Mouse (Mus musculus) cortical plate, adult 2 months (tissue): Measurements from ENCODE around the gene Acad10. TPM values are rescaled to one million over a fixed set of nuclear protein-coding genes. Genes with fewer than 3 reads are reported as not detected.

Source experiments
- H3K27ac ChIP-seq: fragments of 200-500 bp; 2 replicates; pipeline ENCODE4 v1.5.1; 2012; ENCODE audit warnings: low read length, control low read depth, inconsistent platforms; ENCODE audit not compliant: insufficient read depth
- H3K4me1 ChIP-seq: fragments of 200-500 bp; 2 replicates; pipeline ENCODE4 v1.6.1; 2011; ENCODE audit warnings: low read length; ENCODE audit not compliant: control insufficient read depth, insufficient read depth
- H3K4me3 ChIP-seq: fragments of 200-500 bp; 2 replicates; pipeline ENCODE4 v1.5.1; 2011; ENCODE audit warnings: mild to moderate bottlenecking, low read length, control low read depth; ENCODE audit not compliant: insufficient read depth
- CTCF ChIP-seq: fragments of 200-500 bp; IDR thresholded peaks from 2 replicates; pipeline ENCODE4 v1.5.1; 2011; ENCODE audit warnings: mild to moderate bottlenecking, control low read depth, low read length; ENCODE audit not compliant: insufficient read depth; ENCODE audit errors: extremely low read depth
- POLR2A ChIP-seq: fragments of 200-500 bp; IDR thresholded peaks from 2 replicates; pipeline ENCODE4 v1.6.1; 2011; ENCODE audit warnings: mild to moderate bottlenecking, low read length, control low read depth; ENCODE audit not compliant: insufficient read depth; ENCODE audit errors: extremely low read depth
- polyA plus RNA-seq: library from polyadenylated mRNA; depleted of rRNA; stranded (reverse); fragments of >200 nt; gene quantifications from 2 replicates; pipeline ENCODE4 v1.2.3, GENCODE M21; 2012

Gene Acad10
- polyA plus RNA-seq, 1 experiment, result 4.6 TPM

- Histone ChIP-seq H3K4me1 (no peaks in the 10 kb centered on the region), H3K4me3 (no peak overlapping the region), H3K27ac (no peak overlapping the region)
- TF ChIP-seq POLR2A (no peak), CTCF (no peak)
Observed at GRCm38 (mm10) chr5:121598871-121599610, 61.3 kb downstream of the Acad10 start.

- Histone ChIP-seq H3K27ac (no peak overlapping the region), H3K4me1 (no peaks in the 10 kb centered on the region), H3K4me3 (no peak overlapping the region)
- TF ChIP-seq POLR2A (no peak), CTCF (no peak)
Observed at GRCm38 (mm10) chr5:121597991-121598537, 62.2 kb downstream of the Acad10 start.

DNA sequence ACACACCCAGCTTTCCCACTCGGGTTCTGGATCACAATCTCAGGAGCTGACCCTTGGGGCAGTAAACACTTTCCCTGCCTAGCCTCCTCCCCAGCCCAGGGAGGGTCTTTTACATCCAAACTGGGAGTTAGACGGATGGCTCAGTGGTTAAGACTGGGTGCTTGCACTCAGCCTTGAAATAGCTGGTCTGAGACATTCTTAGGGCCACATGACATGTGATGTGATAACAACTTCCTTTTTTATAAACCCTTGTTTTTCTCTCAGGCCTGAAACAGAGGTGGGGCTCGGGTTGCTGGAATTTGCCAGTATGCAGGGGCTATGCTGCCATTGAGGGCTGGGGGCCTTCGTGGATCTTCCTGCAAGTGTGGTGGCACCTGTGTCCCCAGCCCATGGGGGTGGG is 63.0 kb downstream of the Acad10 start:
- no peaks in the 10 kb centered on the region for H3K4me1 ChIP-seq
- TF ChIP-seq CTCF (no peak), POLR2A (no peak)
- H3K27ac ChIP-seq, result no peak overlapping the region
- no peak overlapping the region for H3K4me3 ChIP-seq

DNA sequence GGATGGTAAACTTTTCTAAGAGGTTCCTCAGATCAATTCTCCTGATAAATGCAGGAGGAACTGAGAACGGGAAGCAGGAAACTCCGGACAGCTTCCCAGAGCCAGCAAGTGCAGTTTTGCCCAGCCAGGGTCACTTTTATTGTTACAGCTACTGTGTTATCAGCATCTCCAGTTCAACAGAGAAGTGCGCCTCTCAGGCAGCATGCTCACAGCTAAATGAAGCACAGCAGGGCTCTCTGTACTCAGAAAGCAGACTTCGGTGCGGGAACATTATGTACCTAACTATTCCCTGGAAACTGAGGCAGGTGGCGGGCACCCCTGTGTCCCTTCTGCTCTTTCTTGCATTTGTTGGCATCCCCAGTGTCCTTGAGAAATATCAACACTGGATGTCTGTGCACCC is 64.1 kb downstream of the Acad10 start:
- TF ChIP-seq POLR2A (no peak), CTCF (no peak)
- H3K4me3 ChIP-seq, result no peak overlapping the region
- H3K27ac ChIP-seq, result no peak overlapping the region
- H3K4me1 ChIP-seq, result 0 out of 2 replicates have a peak, but pooled peaks cover 2% of the 10 kb centered on the region

DNA sequence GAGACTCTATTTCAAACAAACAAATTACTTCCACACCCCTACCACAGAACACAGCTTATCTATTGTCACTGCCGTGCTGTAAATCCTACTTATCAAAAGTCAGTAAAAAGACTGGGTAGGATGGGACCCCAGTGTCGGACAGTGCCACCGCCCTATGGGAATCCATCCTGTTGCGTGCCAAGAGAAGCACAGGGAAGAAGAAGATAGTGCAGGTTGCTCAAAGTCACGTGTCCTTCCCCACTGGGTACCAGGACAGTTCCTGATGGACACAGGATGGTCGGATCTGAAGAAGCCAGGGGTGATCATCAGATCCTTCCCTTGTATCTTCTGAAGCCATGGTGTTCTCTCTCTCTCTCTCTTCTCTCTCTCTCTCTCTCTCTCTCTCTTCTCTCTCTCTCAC is 64.6 kb downstream of the Acad10 start:
- Histone ChIP-seq H3K27ac (no peak overlapping the region), H3K4me1 (0 out of 2 replicates have a peak, but pooled peaks cover 2% of the 10 kb centered on the region)
- TF ChIP-seq CTCF (no peak), POLR2A (no peak)

GRCm38 (mm10) chr5:121594714-121595313 is 65.5 kb downstream of the Acad10 start:
- no peak overlapping the region for H3K27ac ChIP-seq
- no peak for TF ChIP-seq POLR2A
- TF ChIP-seq CTCF, result no peak

More for the DNA sequence above, 64.6 kb downstream of the Acad10 start:
- no peak overlapping the region for H3K4me3 ChIP-seq

DNA sequence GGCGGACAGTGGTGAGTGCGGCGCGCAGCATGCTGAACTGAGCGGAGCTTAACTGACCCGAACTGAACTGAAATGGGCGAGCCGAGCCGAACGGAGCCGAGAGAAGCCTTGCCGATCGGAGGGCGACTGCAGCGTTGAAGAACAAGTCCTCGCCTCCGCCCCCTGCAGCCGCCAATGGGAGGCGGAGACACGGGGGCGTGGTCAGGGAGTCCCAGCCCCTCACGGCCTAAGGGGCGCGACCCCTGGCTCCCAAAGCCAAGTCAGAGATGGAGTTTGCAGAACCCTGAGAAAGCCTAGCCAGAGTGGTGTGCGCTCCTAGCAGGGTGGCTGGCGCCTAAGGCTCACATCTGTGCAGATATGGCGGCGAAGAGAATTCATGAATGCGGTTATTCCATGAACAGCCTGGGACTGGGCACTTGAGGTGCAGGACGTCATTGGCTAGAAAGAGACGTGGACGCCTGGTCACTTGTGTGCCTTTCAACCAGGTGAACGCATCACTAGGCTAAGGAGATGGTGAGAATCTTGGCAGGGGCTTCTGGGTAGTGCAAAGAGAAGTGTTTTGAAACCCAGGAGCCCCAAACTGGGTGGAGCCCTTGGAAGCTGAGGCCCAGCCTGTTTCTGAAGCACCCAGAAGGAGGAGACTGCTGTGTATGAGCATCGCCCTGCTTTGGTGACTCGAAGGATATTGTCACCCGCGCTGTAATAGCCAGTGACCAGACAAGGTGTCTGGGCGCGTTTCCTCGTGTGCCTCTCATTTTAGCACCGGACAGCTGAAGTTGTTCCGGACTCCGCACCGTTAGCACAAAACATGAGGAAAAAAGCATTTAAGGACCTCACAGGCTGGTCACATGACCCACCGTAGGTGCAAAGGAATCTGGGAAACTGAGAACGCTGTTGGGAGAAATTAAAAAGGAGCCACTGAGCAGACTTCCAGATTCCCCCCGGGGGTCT is 66.6 kb downstream of the Acad10 start, which contains the start of gene Aldh2:
TSS of gene Aldh2 (minus strand) at position 374 of the 951 bp plus-strand sequence.
- Histone ChIP-seq H3K4me3 (peak within 1 kb of the TSS; percentile 55), H3K27ac (peak within 1 kb of the TSS; percentile 41)
- peak; percentile 83; the same call in 1 of the 2 replicates for TF ChIP-seq POLR2A
- TF ChIP-seq CTCF, result no peak

More at GRCm38 (mm10) chr5:121594714-121595313, 65.5 kb downstream of the Acad10 start:
- no peak overlapping the region for H3K4me3 ChIP-seq
- 0 out of 2 replicates have a peak, but pooled peaks cover 2% of the 10 kb centered on the region for H3K4me1 ChIP-seq

DNA sequence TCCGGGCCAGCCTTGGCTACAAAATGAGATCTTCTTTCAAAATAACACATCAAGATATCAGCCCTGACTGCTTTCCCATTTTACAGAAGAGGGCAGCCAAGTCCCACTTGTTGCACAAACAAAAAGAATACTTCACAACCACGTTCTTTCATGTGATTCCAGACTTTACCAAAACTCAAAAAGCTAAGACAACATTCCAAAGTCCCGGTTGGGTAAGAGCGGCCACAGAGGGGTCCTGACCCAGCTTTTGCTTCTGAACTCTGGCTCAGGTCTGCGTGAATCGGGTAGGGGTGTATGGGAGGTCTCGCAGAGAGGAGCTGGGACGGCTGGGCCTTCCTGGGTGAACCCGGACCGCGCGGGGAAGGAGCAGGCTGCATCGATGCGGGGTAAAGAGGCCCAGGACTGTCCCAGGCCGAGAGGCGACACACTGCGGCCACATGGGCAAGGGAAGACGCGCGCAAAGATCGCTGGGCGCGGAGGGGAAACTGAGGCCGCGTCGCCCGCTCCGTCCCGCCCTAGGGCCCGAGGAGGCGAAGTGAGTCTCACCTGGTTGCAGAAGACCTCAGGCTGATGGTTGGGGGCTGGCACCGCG is 67.4 kb downstream of the Acad10 start:
- Histone ChIP-seq H3K4me3 (peak overlapping the region; percentile 55), H3K4me1 (0 out of 2 replicates have a peak, but pooled peaks cover 2% of the 10 kb centered on the region), H3K27ac (peak overlapping the region; percentile 41)
- TF ChIP-seq CTCF (no peak), POLR2A (no peak)

More for the DNA sequence above, 66.6 kb downstream of the Acad10 start, which contains the start of gene Aldh2:
- H3K4me1 ChIP-seq, result 0 out of 2 replicates have a peak, but pooled peaks cover 2% of the 10 kb centered on the region
